Mouse (Mus musculus): Measurements from ENCODE around the gene 4930568D16Rik. TPM values are rescaled to one million over a fixed set of nuclear protein-coding genes. Genes with fewer than 3 reads are reported as not detected.

Gene 4930568D16Rik
- polyA plus RNA-seq, 1 experiment from 2014 or later, result not detected

DNA sequence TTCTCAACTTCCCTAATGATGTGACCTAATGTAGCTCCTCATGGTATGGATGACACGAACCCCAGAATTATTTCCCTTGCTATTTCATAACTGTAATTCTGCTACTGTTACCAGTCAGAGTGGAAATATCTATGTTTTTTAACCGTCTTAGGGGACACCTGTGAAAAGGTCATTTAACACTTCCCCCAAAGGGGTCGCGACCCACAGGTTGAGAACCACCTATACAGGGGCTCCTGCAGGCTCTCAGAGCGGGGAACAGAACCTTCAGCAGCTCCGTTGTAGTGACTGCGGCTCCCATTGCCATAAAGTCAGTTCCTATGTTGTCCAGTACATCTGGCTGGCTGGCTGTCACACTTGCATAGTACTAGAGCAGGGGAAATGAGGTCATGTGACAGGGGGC is 33.2 kb upstream of the 4930568D16Rik start:
- no peak for DNase-seq

GRCm38 (mm10) chr2:35398184-35398828 is 30.8 kb upstream of the 4930568D16Rik start:
- no peaks in the 10 kb centered on the region for H3K9me3 ChIP-seq (replicated peaks)
- no peaks in the 10 kb centered on the region for H3K27me3 ChIP-seq
- WGBS (ENCODE audit: insufficient replicate concordance), result 58% methylated on average over 6 of the region's 6 CpGs
- no peak overlapping the region for H3K4me2 ChIP-seq
- no peak for DNase-seq
- peaks cover 6% of the 10 kb centered on the region for H3K4me1 ChIP-seq (replicated peaks)
- ATAC-seq (ENCODE audit: low read depth), result no peak; the same call in 1 of the 2 replicates
- H3K9ac ChIP-seq, result no peak overlapping the region
- H3K4me3 ChIP-seq (replicated peaks), result no peak overlapping the region
- no peak overlapping the region for H3K27ac ChIP-seq
- peaks cover 12% of the 10 kb centered on the region for H3K36me3 ChIP-seq

More for the DNA sequence above, 33.2 kb upstream of the 4930568D16Rik start:
- no peak overlapping the region for H3K4me2 ChIP-seq
- H3K27me3 ChIP-seq, result no peaks in the 10 kb centered on the region
- H3K9me3 ChIP-seq (replicated peaks), result no peaks in the 10 kb centered on the region
- WGBS (ENCODE audit: insufficient replicate concordance), result 78% methylated on average over 7 of the region's 7 CpGs
- no peak overlapping the region for H3K4me3 ChIP-seq (replicated peaks)
- no peak overlapping the region for H3K9ac ChIP-seq
- peaks cover 16% of the 10 kb centered on the region for H3K36me3 ChIP-seq
- no peak for ATAC-seq (ENCODE audit: low read depth)
- H3K27ac ChIP-seq, result no peak overlapping the region
- H3K4me1 ChIP-seq (replicated peaks), result peaks cover 6% of the 10 kb centered on the region

- WGBS (ENCODE audit: insufficient replicate concordance), result 38% methylated on average over 11 of the region's 11 CpGs
- Histone ChIP-seq H3K27me3 (no peaks in the 10 kb centered on the region), H3K36me3 (peaks cover 12% of the 10 kb centered on the region), H3K27ac (no peak overlapping the region), H3K4me1 (replicated peaks) (peaks cover 6% of the 10 kb centered on the region), H3K9me3 (replicated peaks) (no peaks in the 10 kb centered on the region), H3K4me3 (replicated peaks) (no peak overlapping the region), H3K4me2 (no peak overlapping the region), H3K9ac (no peak overlapping the region)
- DNase-seq (peak; percentile 29), ATAC-seq (ENCODE audit: low read depth) (no peak)
These were observed 30.2 kb upstream of the 4930568D16Rik start for GRCm38 (mm10) chr2:35397590-35398173.

- peaks cover 6% of the 10 kb centered on the region; the same call in 1 of the 2 replicates for H3K36me3 ChIP-seq
- H3K4me2 ChIP-seq, result no peak within 1 kb of the TSS
- no peak for ATAC-seq (ENCODE audit: low read depth)
- DNase-seq, result no peak
- no peaks in the 10 kb centered on the region for H3K9me3 ChIP-seq (replicated peaks)
- peaks cover 6% of the 10 kb centered on the region for H3K4me1 ChIP-seq (replicated peaks)
- no peaks in the 10 kb centered on the region for H3K27me3 ChIP-seq
- no peak within 1 kb of the TSS for H3K4me3 ChIP-seq (replicated peaks)
- WGBS (ENCODE audit: insufficient replicate concordance), result 61% methylated on average over 5 of the region's 5 CpGs
- no peak within 1 kb of the TSS for H3K9ac ChIP-seq
- H3K27ac ChIP-seq, result no peak within 1 kb of the TSS
These were observed 29.6 kb upstream of the 4930568D16Rik start, which contains the start of gene 4930402F06Rik for GRCm38 (mm10) chr2:35397096-35397495. Gene 4930402F06Rik (minus strand): TSS chr2:35397175.

GRCm38 (mm10) chr2:35385441-35385871 is 17.9 kb upstream of the 4930568D16Rik start:
- H3K4me1 ChIP-seq (replicated peaks), result no peaks in the 10 kb centered on the region
- WGBS (ENCODE audit: insufficient replicate concordance), result 61% methylated on average over 9 of the region's 9 CpGs
- no peak overlapping the region for H3K4me2 ChIP-seq
- no peaks in the 10 kb centered on the region for H3K27me3 ChIP-seq
- ATAC-seq (ENCODE audit: low read depth), result no peak
- H3K4me3 ChIP-seq (replicated peaks), result no peak overlapping the region
- no peak for DNase-seq
- H3K9ac ChIP-seq, result no peak overlapping the region
- no peaks in the 10 kb centered on the region for H3K9me3 ChIP-seq (replicated peaks)
- H3K36me3 ChIP-seq, result no peaks in the 10 kb centered on the region
- H3K27ac ChIP-seq, result no peak overlapping the region

- Histone ChIP-seq H3K4me2 (no peak overlapping the region), H3K4me1 (replicated peaks) (no peaks in the 10 kb centered on the region), H3K27ac (no peak overlapping the region), H3K36me3 (no peaks in the 10 kb centered on the region), H3K9ac (no peak overlapping the region), H3K27me3 (peaks cover 3% of the 10 kb centered on the region; the same call in 1 of the 2 replicates), H3K4me3 (replicated peaks) (no peak overlapping the region), H3K9me3 (replicated peaks) (no peaks in the 10 kb centered on the region)
- ATAC-seq (ENCODE audit: low read depth) (no peak), DNase-seq (no peak)
- 65% methylated on average over 9 of the region's 9 CpGs for WGBS (ENCODE audit: insufficient replicate concordance)
These were observed 11.8 kb upstream of the 4930568D16Rik start for GRCm38 (mm10) chr2:35379306-35379705.

DNA sequence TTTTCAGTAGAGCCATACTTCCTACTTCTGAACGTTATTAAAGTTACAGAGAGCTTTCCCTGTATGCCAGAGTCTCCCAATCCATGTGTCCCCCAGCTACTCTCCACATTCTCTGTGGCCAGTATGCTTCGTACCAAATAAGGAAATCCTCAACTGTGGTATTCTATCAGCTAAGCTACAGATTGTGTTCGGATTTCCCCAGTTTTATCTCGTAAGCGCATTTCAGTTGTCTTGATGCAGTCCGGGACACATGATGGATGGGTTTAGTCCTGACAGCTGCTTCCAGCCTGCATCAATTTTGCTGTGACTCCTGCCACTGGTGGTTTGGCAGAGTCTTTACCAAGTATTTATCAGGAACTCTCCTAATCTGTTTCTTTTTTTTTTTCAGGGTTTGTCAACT is 10.1 kb upstream of the 4930568D16Rik start:
- H3K4me1 ChIP-seq (replicated peaks), result no peaks in the 10 kb centered on the region
- no peak overlapping the region for H3K9ac ChIP-seq
- no peak overlapping the region for H3K4me3 ChIP-seq (replicated peaks)
- peaks cover 3% of the 10 kb centered on the region; the same call in 1 of the 2 replicates for H3K27me3 ChIP-seq
- 6% methylated on average over 6 of the region's 6 CpGs for WGBS (ENCODE audit: insufficient replicate concordance)
- no peak overlapping the region for H3K4me2 ChIP-seq
- H3K27ac ChIP-seq, result no peak overlapping the region
- H3K9me3 ChIP-seq (replicated peaks), result no peaks in the 10 kb centered on the region
- DNase-seq (no peak), ATAC-seq (ENCODE audit: low read depth) (no peak)
- H3K36me3 ChIP-seq, result no peaks in the 10 kb centered on the region

- no peaks in the 10 kb centered on the region for H3K36me3 ChIP-seq
- H3K9ac ChIP-seq, result no peak overlapping the region
- H3K4me1 ChIP-seq (replicated peaks), result no peaks in the 10 kb centered on the region
- DNase-seq (peak; percentile 28), ATAC-seq (ENCODE audit: low read depth) (no peak)
- WGBS (ENCODE audit: insufficient replicate concordance), result 16% methylated on average over 3 of the region's 3 CpGs
- no peak overlapping the region for H3K4me3 ChIP-seq (replicated peaks)
- H3K9me3 ChIP-seq (replicated peaks), result no peaks in the 10 kb centered on the region
- H3K4me2 ChIP-seq, result no peak overlapping the region
- H3K27ac ChIP-seq, result no peak overlapping the region
- H3K27me3 ChIP-seq, result no peaks in the 10 kb centered on the region
These were observed 5.5 kb upstream of the 4930568D16Rik start for GRCm38 (mm10) chr2:35373003-35373402.

DNA sequence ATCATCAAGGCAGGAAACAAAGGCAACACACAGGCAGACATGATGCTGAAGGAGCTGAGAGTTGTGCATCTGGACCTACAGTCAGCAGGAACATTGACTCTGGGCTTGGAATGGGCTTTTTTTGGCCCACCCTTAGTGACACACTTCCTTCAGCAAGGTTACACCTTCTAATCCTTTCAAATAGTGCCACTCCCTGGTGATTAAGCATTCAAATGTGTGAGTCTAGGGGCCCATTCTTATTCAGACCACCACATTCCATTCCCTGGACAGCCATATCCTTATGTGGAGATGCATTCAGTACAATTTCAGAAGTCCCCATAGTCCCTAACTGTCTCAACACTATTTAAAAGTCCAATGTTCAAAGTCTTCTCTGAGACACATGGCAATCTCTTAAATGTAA is 3.2 kb upstream of the 4930568D16Rik start:
- ATAC-seq (ENCODE audit: low read depth) (no peak), DNase-seq (no peak)
- Histone ChIP-seq H3K9ac (no peak overlapping the region), H3K4me2 (no peak overlapping the region), H3K27ac (no peak overlapping the region), H3K4me3 (replicated peaks) (no peak overlapping the region), H3K36me3 (no peaks in the 10 kb centered on the region), H3K9me3 (replicated peaks) (no peaks in the 10 kb centered on the region), H3K27me3 (0 out of 2 replicates have a peak, but pooled peaks cover under 1% of the 10 kb centered on the region), H3K4me1 (replicated peaks) (no peaks in the 10 kb centered on the region)

DNA sequence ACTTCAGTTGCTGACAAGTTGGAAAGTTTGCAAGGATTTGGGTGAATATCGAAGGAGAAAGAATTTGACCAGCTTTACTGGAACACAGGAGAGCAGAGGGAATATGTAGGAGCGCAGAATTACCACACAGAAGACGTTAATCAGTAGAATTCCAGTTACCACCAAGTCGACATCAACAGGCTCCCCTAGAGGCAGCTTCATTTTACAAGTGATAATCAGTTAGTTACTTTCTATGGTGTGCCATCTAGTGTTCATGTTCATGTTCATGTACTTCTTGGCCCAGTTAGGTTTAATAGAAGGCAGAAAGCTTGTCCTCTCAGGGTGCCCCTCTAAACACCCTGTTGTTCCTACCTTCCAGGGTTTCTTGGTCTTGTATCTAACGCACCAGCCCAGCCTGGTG is 18.3 kb downstream of the 4930568D16Rik start:
- Histone ChIP-seq H3K36me3 (no peaks in the 10 kb centered on the region), H3K27ac (no peak overlapping the region), H3K4me3 (replicated peaks) (no peak overlapping the region), H3K4me2 (no peak overlapping the region), H3K4me1 (replicated peaks) (peaks cover 10% of the 10 kb centered on the region), H3K27me3 (0 out of 2 replicates have a peak, but pooled peaks cover 12% of the 10 kb centered on the region), H3K9ac (no peak overlapping the region), H3K9me3 (replicated peaks) (no peaks in the 10 kb centered on the region)
- 30% methylated on average over 5 of the region's 5 CpGs for WGBS (ENCODE audit: insufficient replicate concordance)
- ATAC-seq (ENCODE audit: low read depth), result peak; percentile 65
- DNase-seq, result no peak

DNA sequence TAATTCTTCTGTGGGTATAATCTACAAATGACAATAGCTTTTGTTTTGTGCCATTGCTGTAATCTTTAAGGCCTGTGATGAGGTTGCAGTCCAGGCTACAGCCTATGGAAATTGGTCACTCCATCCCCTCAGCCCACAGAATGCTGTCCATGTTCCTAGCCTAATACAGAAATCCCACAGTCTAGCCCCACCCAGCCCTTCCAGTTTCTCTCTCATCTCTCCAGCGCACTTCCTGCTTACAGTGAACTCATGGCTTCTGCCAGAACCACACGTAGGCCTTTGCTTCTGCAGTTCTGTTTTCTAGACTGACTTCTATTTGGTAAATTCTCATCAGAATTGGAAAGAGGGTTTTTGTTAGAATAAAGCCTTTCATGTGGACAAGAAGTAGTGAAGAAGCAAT is 21.5 kb downstream of the 4930568D16Rik start:
- WGBS (ENCODE audit: insufficient replicate concordance), result 44% methylated on average over 2 of the region's 2 CpGs
- Histone ChIP-seq H3K9me3 (replicated peaks) (no peaks in the 10 kb centered on the region), H3K4me1 (replicated peaks) (peaks cover 10% of the 10 kb centered on the region), H3K27ac (no peak overlapping the region), H3K27me3 (0 out of 2 replicates have a peak, but pooled peaks cover 7% of the 10 kb centered on the region), H3K4me3 (replicated peaks) (no peak overlapping the region), H3K36me3 (no peaks in the 10 kb centered on the region), H3K4me2 (no peak overlapping the region), H3K9ac (no peak overlapping the region)
- ATAC-seq (ENCODE audit: low read depth) (no peak), DNase-seq (no peak)

DNA sequence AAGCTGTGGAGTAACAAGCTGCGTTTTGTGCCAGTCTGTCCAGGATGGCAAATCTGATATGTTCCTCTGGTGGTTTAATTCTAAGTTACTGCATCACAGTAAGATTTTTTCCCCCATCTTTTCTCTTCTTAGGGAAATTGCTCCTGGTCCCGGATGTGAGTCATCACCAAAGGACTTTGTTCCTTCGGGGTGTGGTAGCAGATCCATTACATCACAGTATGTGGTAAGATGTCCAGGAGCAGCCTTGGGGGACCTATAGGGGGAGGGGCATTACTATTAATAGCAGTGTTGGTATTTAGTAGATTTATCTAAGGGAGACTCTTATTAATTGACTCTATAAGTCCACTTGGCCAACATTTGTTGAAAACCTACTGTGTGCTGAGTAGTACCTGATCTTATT is 24.9 kb downstream of the 4930568D16Rik start:
- H3K27ac ChIP-seq, result no peak overlapping the region
- no peak overlapping the region for H3K9ac ChIP-seq
- ATAC-seq (ENCODE audit: low read depth) (no peak), DNase-seq (no peak)
- no peak overlapping the region for H3K4me3 ChIP-seq (replicated peaks)
- no peaks in the 10 kb centered on the region for H3K36me3 ChIP-seq
- peaks cover 11% of the 10 kb centered on the region for H3K4me1 ChIP-seq (replicated peaks)
- H3K4me2 ChIP-seq, result no peak overlapping the region
- no peaks in the 10 kb centered on the region for H3K27me3 ChIP-seq
- no peaks in the 10 kb centered on the region for H3K9me3 ChIP-seq (replicated peaks)
- 47% methylated on average over 3 of the region's 3 CpGs for WGBS (ENCODE audit: insufficient replicate concordance)

Measured in liver, embryonic 13.5 days (tissue).